Mouse (Mus musculus) spleen, postnatal 14 days (tissue): Measurements from ENCODE around the gene Enoph1.

Experiments
- DNase-seq, 2 experiments: peaks; one replicate each; pipeline ENCODE4 v3.0.0; 2021 to 2022; ENCODE audit warnings: low spot score in 2 of 2

Gene Enoph1

GRCm38 (mm10) chr5:100074571-100074970 lies 34.8 kb downstream of the Enoph1 start:
- DNase-seq = no peak

- no peak for DNase-seq
These were observed 39.5 kb downstream of the Enoph1 start for GRCm38 (mm10) chr5:100079040-100079930.

GRCm38 (mm10) chr5:100079931-100080275 lies 40.1 kb downstream of the Enoph1 start:
- no peak for DNase-seq

GRCm38 (mm10) chr5:100082006-100082405 lies 42.2 kb downstream of the Enoph1 start:
- no peak for DNase-seq

GRCm38 (mm10) chr5:100083953-100084562 lies 44.3 kb downstream of the Enoph1 start:
- DNase-seq = no peak

- DNase-seq = no peak
These were observed 45.3 kb downstream of the Enoph1 start for GRCm38 (mm10) chr5:100085097-100085496.

GRCm38 (mm10) chr5:100090515-100091262 lies 50.9 kb downstream of the Enoph1 start:
- no peak for DNase-seq

- no peak for DNase-seq
These were observed 51.4 kb downstream of the Enoph1 start for GRCm38 (mm10) chr5:100091263-100091594.

GRCm38 (mm10) chr5:100091602-100092001 lies 51.8 kb downstream of the Enoph1 start:
- DNase-seq = no peak

- DNase-seq = no peak
These were observed 57.2 kb downstream of the Enoph1 start for GRCm38 (mm10) chr5:100096955-100097354.

GRCm38 (mm10) chr5:100097967-100098366 lies 58.2 kb downstream of the Enoph1 start:
- DNase-seq = no peak

GRCm38 (mm10) chr5:100102395-100102794 lies 62.6 kb downstream of the Enoph1 start:
- DNase-seq = no peak

- no peak for DNase-seq
These were observed 69.1 kb downstream of the Enoph1 start for GRCm38 (mm10) chr5:100108866-100109265.

- no peak for DNase-seq
These were observed 69.9 kb downstream of the Enoph1 start for GRCm38 (mm10) chr5:100109543-100110282.

GRCm38 (mm10) chr5:100110581-100110980 lies 70.8 kb downstream of the Enoph1 start:
- no peak for DNase-seq

- DNase-seq = no peak
These were observed 73.6 kb downstream of the Enoph1 start for GRCm38 (mm10) chr5:100113403-100113802.
